Mouse (Mus musculus): ENCODE measurements around the gene Dpep2nb. TPM values are rescaled to one million over a fixed set of nuclear protein-coding genes. Genes with fewer than 3 reads are reported as not detected.
"Not testable (repeated sequence)": the region's sequence is repeated elsewhere in the genome, so short reads cannot be mapped to it uniquely, and the experiment has no call there.

The Dpep2nb gene
- polyA plus RNA-seq, 2 experiments, result 0.05 to 0.17 TPM

DNA sequence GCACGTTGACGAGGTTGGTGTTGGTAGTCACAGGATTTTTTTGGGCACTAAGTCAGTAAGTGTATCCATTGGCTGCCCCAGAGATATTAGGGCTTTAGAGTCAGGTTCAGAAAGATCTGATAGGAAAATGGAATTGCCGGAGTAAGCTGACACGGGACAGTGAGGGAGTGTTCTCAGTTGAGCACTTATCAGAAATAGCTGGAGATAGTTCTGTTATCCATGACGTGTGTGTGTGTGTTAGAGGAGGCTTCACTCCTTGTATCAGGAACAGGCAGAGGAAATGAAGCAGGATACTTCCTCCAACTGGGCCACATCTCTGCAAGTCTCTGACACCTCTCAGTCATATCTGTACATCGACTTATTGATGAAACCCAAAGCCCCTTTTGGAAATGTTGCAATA is 10.5 kb upstream of the Dpep2nb start:
- TF ChIP-seq POLR2A (IDR thresholded peaks at IDR 0.05; ENCODE audit: borderline replicate concordance, extremely low read depth, insufficient read depth, insufficient read length), result no peak
- WGBS, result 91% methylated on average over 6 of the region's 6 CpGs
- H3K36me3 ChIP-seq (ENCODE audit: control insufficient read depth, insufficient read depth, low read length), result peaks cover 22% of the 10 kb centered on the region
- H3K27ac ChIP-seq (replicated peaks; ENCODE audit: low read depth, low read length), result no peak overlapping the region
- no peaks in the 10 kb centered on the region for H3K9me3 ChIP-seq (ENCODE audit: control insufficient read depth, low read length)
- ATAC-seq (ENCODE audit: low FRiP score, low read depth) (no peak), DNase-seq (ENCODE audit: low spot score) (no peak)
- H3K4me3 ChIP-seq (replicated peaks; ENCODE audit: low read length), result no peak overlapping the region
- no peak overlapping the region for H3K4me2 ChIP-seq (replicated peaks; ENCODE audit: low read depth, low read length, severe bottlenecking)
- H3K27me3 ChIP-seq (ENCODE audit: control insufficient read depth, insufficient read depth, low read length), result no peaks in the 10 kb centered on the region
- no peak overlapping the region for H3K9ac ChIP-seq (ENCODE audit: low read depth, low read length, severe bottlenecking)
- no peaks in the 10 kb centered on the region for H3K4me1 ChIP-seq (ENCODE audit: control insufficient read depth, insufficient read depth, low read length)

GRCm38 (mm10) chr8:106012203-106012602 is 6.4 kb upstream of the Dpep2nb start:
- 84% methylated on average over 8 of the region's 8 CpGs for WGBS
- H3K9ac ChIP-seq (ENCODE audit: low read depth, low read length, severe bottlenecking), result 0 out of 2 replicates have a peak overlapping the region, but pooled peaks have one; percentile 91
- H3K4me1 ChIP-seq (ENCODE audit: control insufficient read depth, insufficient read depth, low read length); H3K36me3 ChIP-seq (ENCODE audit: control insufficient read depth, insufficient read depth, low read length); H3K27ac ChIP-seq (replicated peaks; ENCODE audit: low read depth, low read length); DNase-seq (ENCODE audit: low spot score); H3K27me3 ChIP-seq (ENCODE audit: control insufficient read depth, insufficient read depth, low read length); H3K9me3 ChIP-seq (ENCODE audit: control insufficient read depth, low read length); ATAC-seq (ENCODE audit: low FRiP score, low read depth): not testable (repeated sequence)
- peak overlapping the region; percentile 95 for H3K4me3 ChIP-seq (replicated peaks; ENCODE audit: low read length)
- peak overlapping the region; percentile 92 for H3K4me2 ChIP-seq (replicated peaks; ENCODE audit: low read depth, low read length, severe bottlenecking)

GRCm38 (mm10) chr8:106011643-106011986 is 5.8 kb upstream of the Dpep2nb start, which contains the start of gene Ddx28:
Ddx28 (minus strand) TSS chr8:106011882.
- Histone ChIP-seq H3K9me3 (ENCODE audit: control insufficient read depth, low read length) (no peaks in the 10 kb centered on the region), H3K9ac (ENCODE audit: low read depth, low read length, severe bottlenecking) (peak within 1 kb of the TSS; percentile 91), H3K36me3 (ENCODE audit: control insufficient read depth, insufficient read depth, low read length) (0 out of 2 replicates have a peak, but pooled peaks cover 4% of the 10 kb centered on the region), H3K27ac (replicated peaks; ENCODE audit: low read depth, low read length) (no peak within 1 kb of the TSS), H3K4me3 (replicated peaks; ENCODE audit: low read length) (peak within 1 kb of the TSS; percentile 95), H3K4me2 (replicated peaks; ENCODE audit: low read depth, low read length, severe bottlenecking) (peak within 1 kb of the TSS; percentile 92), H3K4me1 (ENCODE audit: control insufficient read depth, insufficient read depth, low read length) (peaks cover 10% of the 10 kb centered on the region), H3K27me3 (ENCODE audit: control insufficient read depth, insufficient read depth, low read length) (no peaks in the 10 kb centered on the region)
- TF ChIP-seq POLR2A (IDR thresholded peaks at IDR 0.05; ENCODE audit: borderline replicate concordance, extremely low read depth, insufficient read depth, insufficient read length), result no peak
- ATAC-seq (ENCODE audit: low FRiP score, low read depth), result no peak
- WGBS, result 5% methylated on average over 6 of the region's 6 CpGs
- no peak for DNase-seq (ENCODE audit: low spot score)

DNA sequence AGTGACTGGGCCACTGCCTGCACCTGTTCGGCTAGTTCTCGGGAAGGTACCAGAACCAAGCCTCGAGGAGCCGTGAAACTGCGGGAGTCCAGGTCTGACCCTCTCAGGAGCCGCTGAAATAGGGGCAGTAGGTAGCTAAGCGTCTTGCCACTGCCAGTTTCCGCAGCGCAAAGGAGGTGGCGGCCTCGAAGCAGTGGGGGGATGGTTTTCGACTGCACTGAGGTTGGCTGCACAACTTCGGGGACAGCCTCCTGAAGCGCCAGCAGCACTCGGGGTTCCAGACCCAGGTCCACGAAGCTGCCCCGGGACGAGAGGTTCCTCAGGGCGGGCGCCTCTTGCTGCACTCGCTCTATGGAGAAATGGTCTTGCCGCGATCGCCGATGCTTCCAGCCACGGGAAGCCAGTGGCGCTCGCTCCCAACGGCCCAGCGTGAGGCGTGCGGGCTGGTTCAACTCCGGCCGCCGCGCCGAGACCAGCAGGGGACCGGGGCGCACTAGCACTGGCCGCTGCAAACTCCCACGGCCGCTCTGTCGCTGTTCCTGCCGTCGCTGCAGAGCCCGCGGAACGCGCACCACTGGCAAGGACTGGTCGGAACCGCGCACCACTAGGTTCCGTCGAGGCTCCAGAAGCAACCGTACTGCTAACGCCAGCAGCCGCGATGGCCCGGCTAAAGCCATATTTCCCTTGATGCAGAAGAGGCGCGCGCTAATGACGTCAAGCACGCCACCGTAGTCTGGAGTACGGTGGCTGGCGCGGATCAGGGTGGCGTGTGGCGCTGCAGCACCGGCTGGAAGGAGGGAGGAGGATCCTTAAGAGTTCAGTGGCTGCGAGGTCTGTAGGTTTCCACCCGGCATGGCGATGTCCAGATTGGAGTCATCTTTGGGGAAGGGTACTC is 5.2 kb upstream of the Dpep2nb start:
- peak; percentile 95 for ATAC-seq (ENCODE audit: low FRiP score, low read depth)
- WGBS, result 3% methylated on average over 71 of the region's 74 CpGs
- TF ChIP-seq POLR2A (IDR thresholded peaks at IDR 0.05; ENCODE audit: borderline replicate concordance, extremely low read depth, insufficient read depth, insufficient read length), result peak; percentile 77; the same call in 1 of the 2 replicates

DNA sequence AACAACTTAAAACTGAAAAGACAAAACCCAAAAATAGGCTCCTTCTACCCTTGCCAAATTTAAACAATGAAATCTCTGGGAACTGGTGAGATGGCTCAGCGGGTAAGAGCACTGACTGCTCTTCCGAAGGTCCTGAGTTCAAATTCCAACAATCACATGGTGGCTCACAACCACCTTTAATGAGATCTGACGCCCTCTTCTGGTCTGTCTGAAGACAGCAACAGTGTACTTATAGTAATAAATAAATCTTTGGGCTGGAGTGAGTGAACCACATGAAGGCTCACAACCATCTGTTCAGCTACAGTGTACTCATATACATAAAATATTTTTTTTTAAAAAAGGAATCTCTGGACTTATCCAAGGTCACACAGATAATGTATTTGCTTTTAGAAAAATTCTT is 2.1 kb upstream of the Dpep2nb start:
- WGBS, result 61% methylated on average over 3 of the region's 3 CpGs
- H3K9ac ChIP-seq (ENCODE audit: low read depth, low read length, severe bottlenecking); H3K36me3 ChIP-seq (ENCODE audit: control insufficient read depth, insufficient read depth, low read length); H3K4me2 ChIP-seq (replicated peaks; ENCODE audit: low read depth, low read length, severe bottlenecking); DNase-seq (ENCODE audit: low spot score); H3K9me3 ChIP-seq (ENCODE audit: control insufficient read depth, low read length); H3K4me3 ChIP-seq (replicated peaks; ENCODE audit: low read length); H3K27ac ChIP-seq (replicated peaks; ENCODE audit: low read depth, low read length); H3K27me3 ChIP-seq (ENCODE audit: control insufficient read depth, insufficient read depth, low read length); ATAC-seq (ENCODE audit: low FRiP score, low read depth); H3K4me1 ChIP-seq (ENCODE audit: control insufficient read depth, insufficient read depth, low read length): not testable (repeated sequence)

More for the DNA sequence above, 5.2 kb upstream of the Dpep2nb start:
- H3K27me3 ChIP-seq (ENCODE audit: control insufficient read depth, insufficient read depth, low read length), result no peaks in the 10 kb centered on the region
- peak; percentile 90 for DNase-seq (ENCODE audit: low spot score)
- peak overlapping the region; percentile 91 for H3K9ac ChIP-seq (ENCODE audit: low read depth, low read length, severe bottlenecking)
- 0 out of 2 replicates have a peak, but pooled peaks cover 4% of the 10 kb centered on the region for H3K36me3 ChIP-seq (ENCODE audit: control insufficient read depth, insufficient read depth, low read length)
- no peak overlapping the region for H3K27ac ChIP-seq (replicated peaks; ENCODE audit: low read depth, low read length)
- no peaks in the 10 kb centered on the region for H3K9me3 ChIP-seq (ENCODE audit: control insufficient read depth, low read length)
- H3K4me1 ChIP-seq (ENCODE audit: control insufficient read depth, insufficient read depth, low read length), result peaks cover 10% of the 10 kb centered on the region
- H3K4me2 ChIP-seq (replicated peaks; ENCODE audit: low read depth, low read length, severe bottlenecking), result peak overlapping the region; percentile 92
- H3K4me3 ChIP-seq (replicated peaks; ENCODE audit: low read length), result peak overlapping the region; percentile 95
